Mouse (Mus musculus) CH12.LX (cell line): ENCODE results near the gene Prkag1. TPM values are rescaled to one million over a fixed set of nuclear protein-coding genes. Genes with fewer than 3 reads are reported as not detected.

Experiments used
- DNase-seq: peaks from one replicate; pipeline ENCODE4 v3.0.0-alpha.2; 2013; ENCODE audit errors: extremely low read depth
- H3K27ac ChIP-seq: 2 replicates; pipeline ENCODE4 v1.5.1; 2012; ENCODE audit warnings: low read depth, mild to moderate bottlenecking, control low read depth, moderate library complexity; ENCODE audit not compliant: insufficient read depth
- H3K27me3 ChIP-seq: replicated peaks from 2 replicates; pipeline ENCODE3; 2012; ENCODE audit warnings: inconsistent platforms
- H3K36me3 ChIP-seq, 2 experiments: replicated peaks in 1 of 2; 2 replicates each; pipeline versions ENCODE3 to v1.6.1; 2012; ENCODE audit warnings: inconsistent platforms in 1 of 2, low read length in 1 of 2, mild to moderate bottlenecking in 1 of 2, mixed read lengths in 1 of 2, moderate library complexity in 1 of 2; ENCODE audit not compliant: control insufficient read depth in 1 of 2, insufficient read depth in 1 of 2
- H3K4me1 ChIP-seq, 2 experiments: 2 replicates each; pipeline ENCODE4 v1.6.1; 2012; ENCODE audit warnings: inconsistent platforms in 1 of 2, moderate library complexity in 1 of 2; ENCODE audit not compliant: insufficient read depth in 2 of 2, control insufficient read depth in 1 of 2
- H3K4me2 ChIP-seq: 2 replicates; pipeline ENCODE4 v1.6.1; 2012; ENCODE audit warnings: low read depth, mild to moderate bottlenecking, control low read depth; ENCODE audit not compliant: poor library complexity, insufficient read depth, severe bottlenecking
- H3K4me3 ChIP-seq, 3 experiments: fragments of 150-350 bp in 1 of 3; sonication (generic) in 1 of 3; replicated peaks in 1 of 3; 2 replicates each; pipeline versions ENCODE3 to v1.5.1; 2011 to 2012; ENCODE audit warnings: low read depth in 2 of 3, low read length in 2 of 3, mild to moderate bottlenecking in 2 of 3, moderate library complexity in 2 of 3, control low read depth in 1 of 3, improper control_type of control experiment in 1 of 3, inconsistent platforms in 1 of 3, mixed read lengths in 1 of 3; ENCODE audit not compliant: poor library complexity in 1 of 3
- H3K79me2 ChIP-seq: replicated peaks from 2 replicates; pipeline ENCODE4 v1.6.1; 2012; ENCODE audit warnings: mild to moderate bottlenecking, moderate library complexity; ENCODE audit not compliant: control insufficient read depth, poor library complexity, insufficient read depth, severe bottlenecking; ENCODE audit errors: extremely low read depth
- H3K9ac ChIP-seq: 2 replicates; pipeline ENCODE4 v1.6.1; 2012; ENCODE audit warnings: low read depth, mild to moderate bottlenecking, control low read depth, moderate library complexity; ENCODE audit not compliant: insufficient read depth
- H3K9me3 ChIP-seq: replicated peaks from 2 replicates; pipeline ENCODE3; 2012; ENCODE audit warnings: low read length, inconsistent platforms, mixed read lengths
- BHLHE40 ChIP-seq: IDR thresholded peaks from 2 replicates; pipeline ENCODE4 v1.6.1; 2011; ENCODE audit warnings: mild to moderate bottlenecking, low read depth, low read length, improper control_type of control experiment
- E2F4 ChIP-seq: IDR thresholded peaks from 2 replicates; pipeline ENCODE4 v1.6.1; 2011; ENCODE audit warnings: low read depth, low read length, improper control_type of control experiment; ENCODE audit not compliant: insufficient replicate concordance
- EP300 ChIP-seq: IDR thresholded peaks from 2 replicates; pipeline ENCODE4 v1.6.1; 2011; ENCODE audit warnings: low read length, improper control_type of control experiment
- JUN ChIP-seq: IDR thresholded peaks from 2 replicates; pipeline ENCODE4 v1.6.1; 2011; ENCODE audit warnings: low read depth, mild to moderate bottlenecking, low read length, improper control_type of control experiment, moderate library complexity; ENCODE audit not compliant: insufficient read depth
- JUND ChIP-seq: conservative IDR thresholded peaks from 2 replicates; pipeline ENCODE4 v1.6.1; 2011; ENCODE audit warnings: low read depth, low read length, improper control_type of control experiment
- MAFK ChIP-seq: IDR thresholded peaks from 2 replicates; pipeline ENCODE4 v1.6.1; 2011; ENCODE audit warnings: low read length, improper control_type of control experiment; ENCODE audit not compliant: insufficient replicate concordance
- MAZ ChIP-seq: IDR thresholded peaks from 2 replicates; pipeline ENCODE4 v1.6.1; 2012; ENCODE audit warnings: low read depth, mild to moderate bottlenecking, inconsistent platforms, low read length, improper control_type of control experiment, moderate library complexity
- MXI1 ChIP-seq: IDR thresholded peaks from 2 replicates; pipeline ENCODE4 v1.6.1; 2011; ENCODE audit warnings: mild to moderate bottlenecking, low read depth, low read length, improper control_type of control experiment
- MYC ChIP-seq: IDR thresholded peaks from 2 replicates; pipeline ENCODE4 v1.6.1; 2011; ENCODE audit warnings: low read depth, mild to moderate bottlenecking, improper control_type of control experiment, low read length
- NELFE ChIP-seq: IDR thresholded peaks from 2 replicates; pipeline ENCODE4 v1.6.1; 2011; ENCODE audit warnings: low read depth, low read length, improper control_type of control experiment
- POLR2A ChIP-seq: IDR thresholded peaks from 2 replicates; pipeline ENCODE4 v1.6.1; 2011; ENCODE audit warnings: low read depth, mild to moderate bottlenecking, improper control_type of control experiment, low read length
- POLR2AphosphoS2 ChIP-seq: IDR thresholded peaks from 2 replicates; pipeline ENCODE4 v1.6.1; 2011; ENCODE audit warnings: low read depth, low read length, improper control_type of control experiment
- RAD21 ChIP-seq: IDR thresholded peaks from 2 replicates; pipeline ENCODE4 v1.6.1; 2011; ENCODE audit warnings: low read depth, mild to moderate bottlenecking, low read length, improper control_type of control experiment, moderate library complexity
- SIN3A ChIP-seq: IDR thresholded peaks from 2 replicates; pipeline ENCODE4 v1.6.1; 2012; ENCODE audit warnings: low read length, improper control_type of control experiment, inconsistent platforms
- UBTF ChIP-seq: IDR thresholded peaks from 2 replicates; pipeline ENCODE4 v1.6.1; 2012; ENCODE audit warnings: low read depth, mild to moderate bottlenecking, inconsistent platforms, low read length, improper control_type of control experiment, moderate library complexity
- USF1 ChIP-seq: IDR thresholded peaks from 2 replicates; pipeline ENCODE4 v1.6.1; 2014; ENCODE audit warnings: low read depth, mild to moderate bottlenecking, inconsistent platforms, low read length, improper control_type of control experiment
- ZC3H11A ChIP-seq: IDR thresholded peaks from 2 replicates; pipeline ENCODE4 v1.6.1; 2012; ENCODE audit warnings: low read depth, mild to moderate bottlenecking, inconsistent platforms, low read length, improper control_type of control experiment
- ZKSCAN1 ChIP-seq: IDR thresholded peaks from 2 replicates; pipeline ENCODE4 v1.6.1; 2012; ENCODE audit warnings: low read depth, inconsistent platforms, low read length, improper control_type of control experiment, borderline replicate concordance
- ZMIZ1 ChIP-seq: IDR thresholded peaks from 2 replicates; pipeline ENCODE4 v1.6.1; 2012; ENCODE audit warnings: low read depth, mild to moderate bottlenecking, inconsistent platforms, low read length, improper control_type of control experiment
- ZNF384 ChIP-seq: IDR thresholded peaks from 2 replicates; pipeline ENCODE4 v1.6.1; 2012; ENCODE audit warnings: low read depth, low read length, improper control_type of control experiment, inconsistent platforms
- dilution Hi-C: fragments of 300-500 bp; cut with MboI; formaldehyde crosslinking; loops from 2 replicates; pipeline ENCODE4 v1.14.3; 2020; ENCODE audit warnings: low sequenced_read_pairs; ENCODE audit not compliant: extremely low pct_unique_long_range_greater_than_20kb, extremely low pct_ligation_motif_present
- in situ Hi-C: fragments of 300-500 bp; cut with MboI; formaldehyde crosslinking; loops from 3 replicates; pipeline ENCODE4 v1.14.3; 2019; ENCODE audit warnings: low sequenced_read_pairs, low pct_ligation_motif_present, low pct_unique_long_range_greater_than_20kb, mixed read lengths
- polyA plus RNA-seq: library from polyadenylated mRNA; unstranded; fragments of >175 nt; gene quantifications from 2 replicates; pipeline ENCODE4 v1.2.1, GENCODE M21; 2012; ENCODE audit warnings: low read depth; ENCODE audit not compliant: insufficient read length
- total RNA-seq, 2 experiments: library from RNA; depleted of rRNA; stranded (reverse); fragments of 300-350 nt in 1 of 2; fragments of >200 nt in 1 of 2; gene quantifications; 2 replicates each; pipeline ENCODE4 v1.2.3; 2012 to 2014

The Prkag1 gene
- total and polyA plus RNA-seq, 3 experiments = 49.4 to 87.5 (median 66.1) TPM

GRCm38 (mm10) chr15:98806809-98807770 lies 24.2 kb downstream of the Prkag1 start:
- no peaks in the 10 kb centered on the region for H3K79me2 ChIP-seq
- peaks cover 0 to 15% of the 10 kb centered on the region in 2 experiments for H3K36me3 ChIP-seq
- no peak for DNase-seq
- H3K27ac ChIP-seq = no peak overlapping the region
- TF ChIP-seq MYC = no peak
- no peak for TF ChIP-seq UBTF
- no peak for TF ChIP-seq E2F4
- no peak for TF ChIP-seq BHLHE40
- no peak for TF ChIP-seq MAFK
- TF ChIP-seq RAD21 = no peak
- no peak for TF ChIP-seq SIN3A
- TF ChIP-seq POLR2A = no peak
- no peak for TF ChIP-seq MXI1
- TF ChIP-seq JUN = no peak
- no peak for TF ChIP-seq ZNF384
- no peak for TF ChIP-seq MAZ
- TF ChIP-seq POLR2AphosphoS2 = no peak
- no peak for TF ChIP-seq ZMIZ1
- no peak for TF ChIP-seq NELFE
- no peak for TF ChIP-seq JUND
- no peak for TF ChIP-seq ZKSCAN1
- TF ChIP-seq USF1 = no peak
- no peak for TF ChIP-seq ZC3H11A
- TF ChIP-seq EP300 = no peak
- in situ Hi-C loops = no loop called here
- H3K4me1 ChIP-seq = peaks cover 5 to 29% of the 10 kb centered on the region in 2 experiments; a peak in 2 of 4 replicates
- H3K4me2 ChIP-seq = no peak overlapping the region; the same call in 1 of the 2 replicates
- peaks cover 16% of the 10 kb centered on the region for H3K9me3 ChIP-seq
- dilution Hi-C loops = no loop called here
- no peak overlapping the region for H3K4me3 ChIP-seq
- H3K9ac ChIP-seq = no peak overlapping the region
- H3K27me3 ChIP-seq = peaks cover 62% of the 10 kb centered on the region
